In genomic region chr5:122778231-122779226, GRCm38 (mm10) we compare ENCODE assay signal across 8 mouse cellular contexts. TPM values are rescaled to one million over a fixed set of nuclear protein-coding genes. Genes with fewer than 3 reads are reported as not detected.
DNase-seq lines count a peak whose midpoint lies in the region; ATAC-seq lines count a peak whose summit lies in the region.

No protein-coding gene starts in this region.

- H3K27me3 ChIP-seq in heart, embryonic 15.5 days: no peaks in the 10 kb centered on the region
- H3K27me3 ChIP-seq in midbrain, embryonic 14.5 days (ENCODE audit: control insufficient read depth, insufficient read depth, low read length): no peaks in the 10 kb centered on the region

- no peaks in the 10 kb centered on the region for H3K36me3 ChIP-seq in heart, embryonic 15.5 days
- H3K36me3 ChIP-seq in midbrain, embryonic 14.5 days (ENCODE audit: control insufficient read depth, insufficient read depth, low read length): no peaks in the 10 kb centered on the region

- peak overlapping the region; percentile 98 for H3K4me2 ChIP-seq in heart, embryonic 15.5 days
- peak overlapping the region; percentile 92 for H3K4me2 ChIP-seq in midbrain, embryonic 14.5 days (ENCODE audit: low read length)

- ATAC-seq in cerebellum, adult (ENCODE audit: insufficient number of reproducible peaks, low FRiP score, low TSS enrichment): peak; percentile 21; the same call in 1 of the 2 replicates
- ATAC-seq in heart, embryonic 15.5 days (replicated peaks; ENCODE audit: insufficient number of reproducible peaks, insufficient read depth, low FRiP score, low read depth): peak; percentile 51
- peak; percentile 64 for ATAC-seq in midbrain, embryonic 14.5 days (ENCODE audit: low FRiP score, low TSS enrichment)

- no peak for DNase-seq in cerebellum, adult 9-10 months
- peak; percentile 42 to 46 for DNase-seq in B cell, adult 2 months
- DNase-seq in cerebellum, postnatal 25 days: peak; percentile 65 to 72
- peak; percentile 35 to 64 for DNase-seq in left cerebral cortex, adult 8-10 months (ENCODE audit: low spot score in 2 of 2)
- DNase-seq in midbrain, embryonic 14.5 days: peak; percentile 37
- DNase-seq in thymus, postnatal 10 days (ENCODE audit: low spot score in 2 of 2): peak; percentile 30 to 35

- H3K27ac ChIP-seq in heart, embryonic 15.5 days: peak overlapping the region; percentile 72
- H3K27ac ChIP-seq in midbrain, embryonic 14.5 days (replicated peaks; ENCODE audit: low read depth, low read length): peak overlapping the region; percentile 60

- H3K9me3 ChIP-seq in heart, embryonic 15.5 days (replicated peaks): no peaks in the 10 kb centered on the region
- no peaks in the 10 kb centered on the region for H3K9me3 ChIP-seq in midbrain, embryonic 14.5 days (ENCODE audit: control insufficient read depth, low read length)

- H3K4me1 ChIP-seq in heart, embryonic 15.5 days (replicated peaks): peaks cover 17% of the 10 kb centered on the region
- 0 out of 2 replicates have a peak, but pooled peaks cover 6% of the 10 kb centered on the region for H3K4me1 ChIP-seq in midbrain, embryonic 14.5 days (ENCODE audit: control insufficient read depth, insufficient read depth, low read length)

- peak overlapping the region; percentile 83 for H3K9ac ChIP-seq in heart, embryonic 15.5 days
- peak overlapping the region; percentile 84 for H3K9ac ChIP-seq in midbrain, embryonic 14.5 days (replicated peaks; ENCODE audit: low read length)

- peak overlapping the region; percentile 87 for H3K4me3 ChIP-seq in heart, embryonic 15.5 days
- peak overlapping the region; percentile 76 for H3K4me3 ChIP-seq in midbrain, embryonic 14.5 days (replicated peaks; ENCODE audit: low read depth, low read length)

- WGBS in heart, embryonic 15.5 days: 3% methylated on average over 30 of the region's 55 CpGs
- WGBS in midbrain, embryonic 14.5 days: 2% methylated on average over 55 of the region's 55 CpGs

RNA-seq across cellular contexts. Expression of gene Camkk2, which starts 0.7 kb away (rescaled TPM):
- 11.8 and 17.6 TPM in 2 replicates for polyA plus RNA-seq in heart, embryonic 15.5 days (2015; fragmentation: Nextera tagmentation; extraction: Ambion mirVana)
- total RNA-seq in left cerebral cortex, adult 8-10 months (2022): 100 to 1,000 TPM; 193 to 209 (median 196) TPM
- polyA plus RNA-seq in midbrain, embryonic 14.5 days (2014; fragmentation: Nextera tagmentation; extraction: Ambion mirVana): 46.0 and 51.7 TPM in 2 replicates

RNA-seq across cellular contexts. Expression of gene Anapc5, which starts 42.6 kb away (rescaled TPM):
- 286 and 337 TPM in 2 replicates for polyA plus RNA-seq in heart, embryonic 15.5 days (2015; fragmentation: Nextera tagmentation; extraction: Ambion mirVana)
- total RNA-seq in left cerebral cortex, adult 8-10 months (2022): 100 to 1,000 TPM; 201 to 221 (median 205) TPM
- 445 and 535 TPM in 2 replicates for polyA plus RNA-seq in midbrain, embryonic 14.5 days (2014; fragmentation: Nextera tagmentation; extraction: Ambion mirVana)
